Mouse (Mus musculus) megakaryocyte, embryonic 14.5 days (primary cell): ENCODE measurements at regions not wholly inside any gene's neighbourhood (a gene's known extent, or its start where the extent isn't known, plus 50 kb on each side); places are given as distances from the start of the nearest gene placed in this dataset.

Experiments
- H3K27me3 ChIP-seq: replicated peaks from 2 replicates; pipeline ENCODE3; 2012; ENCODE audit warnings: inconsistent platforms
- H3K36me3 ChIP-seq: replicated peaks from 2 replicates; pipeline ENCODE3; 2012; ENCODE audit warnings: low read length, inconsistent platforms, mixed read lengths
- H3K4me1 ChIP-seq: 2 replicates; pipeline ENCODE4 v1.6.1; 2012; ENCODE audit warnings: inconsistent platforms
- H3K4me3 ChIP-seq: replicated peaks from 2 replicates; pipeline ENCODE3; 2012; ENCODE audit warnings: moderate library complexity, mild to moderate bottlenecking, inconsistent platforms
- H3K9me3 ChIP-seq: 2 replicates; pipeline ENCODE4 v1.6.1; 2012; ENCODE audit warnings: inconsistent platforms
- FLI1 ChIP-seq: IDR thresholded peaks from 2 replicates; pipeline ENCODE4 v1.6.1; 2012; ENCODE audit warnings: low read length, inconsistent platforms, mixed read lengths
- GATA1 ChIP-seq: IDR thresholded peaks from 3 replicates; pipeline ENCODE4 v1.6.1; 2012; ENCODE audit warnings: mixed read lengths, low read length, inconsistent platforms, borderline replicate concordance

DNA sequence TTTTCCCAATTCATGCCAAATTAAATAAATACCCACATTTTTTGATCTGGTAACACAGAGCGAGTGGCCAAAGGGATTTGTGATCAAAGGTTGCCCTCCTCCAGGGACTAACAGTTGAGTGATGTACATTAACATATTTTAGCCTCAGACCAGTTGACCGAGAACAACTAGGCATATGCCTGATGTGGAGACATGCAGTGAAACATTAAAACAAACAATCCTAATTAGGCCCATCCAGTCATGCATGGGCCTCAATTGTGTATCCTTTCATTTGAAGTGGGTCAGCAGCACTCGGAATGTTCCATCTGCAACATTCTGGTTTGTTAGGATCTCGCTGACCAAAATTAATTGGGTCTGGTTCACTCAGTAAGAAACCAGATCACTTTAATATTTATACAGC, 199.4 kb upstream of the Pik3r1 start:
- H3K9me3 ChIP-seq: no peaks in the 10 kb centered on the region
- no peaks in the 10 kb centered on the region for H3K27me3 ChIP-seq
- no peaks in the 10 kb centered on the region for H3K36me3 ChIP-seq
- H3K4me1 ChIP-seq: no peaks in the 10 kb centered on the region
- no peak overlapping the region for H3K4me3 ChIP-seq
- TF ChIP-seq FLI1: no peak
- TF ChIP-seq GATA1: no peak

DNA sequence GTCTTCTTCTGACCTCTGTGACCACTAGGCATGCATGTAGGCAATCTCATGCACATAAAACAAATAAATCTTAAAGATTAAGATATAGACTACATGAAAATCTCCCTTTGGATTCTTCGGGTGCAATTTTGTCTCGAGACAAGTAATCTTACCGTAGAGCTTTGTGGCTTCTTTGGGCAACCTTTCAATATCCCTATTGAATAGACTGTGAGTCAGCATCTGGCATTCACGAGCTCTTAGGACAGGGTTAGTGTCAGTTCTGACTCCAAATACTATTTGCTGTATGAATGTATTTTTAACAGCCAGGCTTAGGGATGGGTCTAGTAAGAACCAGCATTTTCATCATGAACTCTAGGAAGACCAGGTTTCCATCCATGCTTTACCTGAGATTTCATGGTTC, 208.7 kb upstream of the Pik3r1 start:
- Histone ChIP-seq H3K4me1 (peaks cover 8% of the 10 kb centered on the region), H3K4me3 (no peak overlapping the region), H3K9me3 (no peaks in the 10 kb centered on the region), H3K36me3 (no peaks in the 10 kb centered on the region), H3K27me3 (no peaks in the 10 kb centered on the region)
- no peak for TF ChIP-seq GATA1
- TF ChIP-seq FLI1: no peak

DNA sequence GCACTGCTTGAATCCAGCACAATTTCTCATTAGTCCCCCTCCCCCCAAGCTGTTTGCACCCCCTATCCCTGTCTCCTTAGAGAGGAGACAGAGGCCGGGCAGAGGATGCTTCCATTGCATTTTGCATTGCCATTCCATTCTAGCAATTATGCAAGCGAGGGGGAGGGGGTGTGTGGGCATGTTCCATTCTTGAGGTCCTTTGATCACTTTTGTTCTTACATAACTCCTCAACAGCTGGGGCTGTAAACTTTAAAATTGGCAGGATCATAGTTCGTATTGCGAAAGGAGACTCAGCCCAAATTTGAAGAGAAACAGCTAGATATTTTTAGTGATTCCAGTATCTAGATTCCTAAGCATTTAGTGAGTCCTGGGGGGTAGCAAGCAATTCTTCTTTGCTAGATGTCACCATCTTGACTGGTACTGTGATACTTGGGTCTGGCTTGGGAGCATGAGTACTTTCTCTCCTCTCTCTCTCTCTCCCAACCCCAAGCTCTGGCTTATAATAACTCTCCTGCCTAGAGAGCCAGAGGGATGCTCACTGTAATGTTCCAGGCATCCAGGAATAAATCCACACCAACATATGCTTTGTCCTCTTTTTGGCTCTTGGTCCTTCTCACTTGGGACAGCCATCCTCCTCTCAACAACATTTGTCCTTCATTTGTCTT, 212.3 kb upstream of the Pik3r1 start:
- H3K4me1 ChIP-seq: no peaks in the 10 kb centered on the region

DNA sequence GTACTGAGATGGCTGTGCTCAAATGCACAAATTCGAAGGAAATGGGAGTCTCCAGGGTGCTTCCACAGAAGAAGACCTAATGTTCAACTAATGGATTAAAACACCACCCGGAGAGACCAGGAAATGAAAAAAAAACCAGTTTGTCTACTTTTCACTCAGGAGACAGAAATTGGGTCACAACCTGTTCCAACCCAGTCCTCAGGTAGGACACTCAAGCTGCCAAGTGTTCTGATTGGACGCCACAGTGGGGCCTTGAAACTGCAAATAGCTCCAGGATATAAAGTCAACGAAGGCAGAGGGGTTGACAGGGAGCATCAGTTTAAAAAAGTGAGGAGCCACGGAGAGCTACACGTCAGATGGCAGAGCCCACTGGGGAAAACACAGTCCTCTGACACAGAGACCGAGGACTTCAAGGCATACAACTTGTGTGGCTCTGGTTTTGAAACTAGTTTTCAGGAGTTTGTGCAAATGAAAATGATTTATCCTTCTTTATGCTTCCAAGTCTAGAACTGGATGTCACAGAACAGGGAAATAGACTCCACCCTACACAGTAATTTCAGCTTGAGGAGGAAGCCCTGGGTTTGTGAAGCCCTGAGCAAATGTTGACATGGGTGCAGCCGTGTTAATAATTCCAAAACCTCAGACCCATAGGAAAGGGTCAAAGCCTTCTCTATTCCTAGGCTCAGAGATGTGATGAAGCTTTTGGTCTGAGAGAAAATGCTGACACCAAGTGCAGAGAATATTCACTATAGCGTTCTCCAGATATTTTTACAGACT, 220.8 kb upstream of the Pik3r1 start:
- no peaks in the 10 kb centered on the region for H3K36me3 ChIP-seq
- H3K4me1 ChIP-seq: no peaks in the 10 kb centered on the region
- H3K4me3 ChIP-seq: no peak overlapping the region
- no peaks in the 10 kb centered on the region for H3K27me3 ChIP-seq
- peaks cover 3% of the 10 kb centered on the region for H3K9me3 ChIP-seq
- TF ChIP-seq GATA1 (no peak), FLI1 (no peak)

More for the DNA sequence above, 212.3 kb upstream of the Pik3r1 start:
- TF ChIP-seq GATA1 (no peak), FLI1 (no peak)
- no peak overlapping the region for H3K4me3 ChIP-seq
- H3K36me3 ChIP-seq: no peaks in the 10 kb centered on the region
- H3K27me3 ChIP-seq: no peaks in the 10 kb centered on the region
- H3K9me3 ChIP-seq: peaks cover 5% of the 10 kb centered on the region; the same call in 1 of the 2 replicates

DNA sequence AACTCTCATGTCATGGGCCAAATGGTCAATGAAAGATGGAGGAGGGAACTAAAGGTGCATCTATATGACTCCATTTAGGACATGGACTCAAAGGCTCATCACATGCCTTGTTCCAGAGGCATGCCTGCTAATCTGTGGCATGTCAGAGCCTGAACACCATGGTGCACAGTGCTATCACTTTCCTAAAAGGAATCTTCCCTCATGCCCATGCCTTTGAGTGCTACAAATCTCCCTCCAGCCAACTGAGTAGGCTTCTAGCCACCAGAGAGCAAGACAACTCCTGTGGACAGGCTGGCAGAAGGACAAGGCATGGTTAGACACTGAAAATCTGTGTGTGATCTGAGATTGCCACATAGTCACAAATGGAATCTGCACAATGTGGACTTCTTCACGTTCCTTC, 223.7 kb upstream of the Pik3r1 start:
- no peak for TF ChIP-seq GATA1
- no peak for TF ChIP-seq FLI1
- H3K27me3 ChIP-seq: no peaks in the 10 kb centered on the region

DNA sequence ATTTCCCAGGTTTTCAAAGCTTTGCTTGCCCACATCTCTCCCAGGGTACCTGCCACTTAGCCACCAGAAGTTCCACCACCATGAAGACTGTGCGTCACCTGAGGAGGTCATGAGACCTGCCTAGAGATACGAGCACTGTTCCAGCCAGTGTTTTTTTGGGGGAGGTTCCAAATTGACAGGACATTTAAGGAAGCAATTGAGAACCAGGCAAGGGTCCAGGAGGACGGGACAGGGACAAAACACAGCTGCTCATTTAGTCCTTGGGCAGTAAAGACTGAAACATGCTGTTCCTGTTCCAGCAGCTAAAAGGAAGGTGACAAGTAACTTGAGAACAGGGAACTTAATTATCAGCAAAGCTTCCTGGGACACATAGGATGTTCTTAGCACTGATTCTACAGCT, 226.8 kb upstream of the Pik3r1 start:
- H3K9me3 ChIP-seq: peaks cover 6% of the 10 kb centered on the region
- H3K27me3 ChIP-seq: no peaks in the 10 kb centered on the region
- 0 out of 2 replicates have a peak, but pooled peaks cover 4% of the 10 kb centered on the region for H3K4me1 ChIP-seq
- H3K36me3 ChIP-seq: no peaks in the 10 kb centered on the region
- no peak overlapping the region for H3K4me3 ChIP-seq
- TF ChIP-seq GATA1 (no peak), FLI1 (no peak)

More for the DNA sequence above, 223.7 kb upstream of the Pik3r1 start:
- Histone ChIP-seq H3K36me3 (no peaks in the 10 kb centered on the region), H3K9me3 (peaks cover 3% of the 10 kb centered on the region), H3K4me3 (no peak overlapping the region), H3K4me1 (0 out of 2 replicates have a peak, but pooled peaks cover 4% of the 10 kb centered on the region)

DNA sequence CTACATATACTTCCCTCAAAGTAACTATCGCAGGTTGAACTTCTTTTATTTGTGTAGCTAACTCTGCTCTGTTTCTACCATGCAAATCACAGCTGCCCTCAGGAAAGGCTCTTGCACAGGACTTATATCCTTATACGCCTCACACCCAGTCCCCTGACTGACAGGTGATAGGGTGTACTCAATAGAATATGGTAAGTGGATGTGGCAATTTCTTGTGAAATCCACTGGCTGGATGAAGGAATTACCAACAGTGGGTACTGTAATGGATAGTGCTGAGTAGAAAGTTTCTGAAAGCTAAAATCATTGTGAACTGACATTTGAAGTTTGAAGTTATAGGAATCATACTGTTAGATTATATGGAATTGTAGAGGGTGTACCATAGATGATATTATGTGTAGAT, 227.5 kb upstream of the Pik3r1 start:
- no peak overlapping the region for H3K4me3 ChIP-seq
- 0 out of 2 replicates have a peak, but pooled peaks cover 4% of the 10 kb centered on the region for H3K4me1 ChIP-seq
- H3K27me3 ChIP-seq: no peaks in the 10 kb centered on the region
- peaks cover 6% of the 10 kb centered on the region for H3K9me3 ChIP-seq
- no peaks in the 10 kb centered on the region for H3K36me3 ChIP-seq
- TF ChIP-seq FLI1 (no peak), GATA1 (no peak)

DNA sequence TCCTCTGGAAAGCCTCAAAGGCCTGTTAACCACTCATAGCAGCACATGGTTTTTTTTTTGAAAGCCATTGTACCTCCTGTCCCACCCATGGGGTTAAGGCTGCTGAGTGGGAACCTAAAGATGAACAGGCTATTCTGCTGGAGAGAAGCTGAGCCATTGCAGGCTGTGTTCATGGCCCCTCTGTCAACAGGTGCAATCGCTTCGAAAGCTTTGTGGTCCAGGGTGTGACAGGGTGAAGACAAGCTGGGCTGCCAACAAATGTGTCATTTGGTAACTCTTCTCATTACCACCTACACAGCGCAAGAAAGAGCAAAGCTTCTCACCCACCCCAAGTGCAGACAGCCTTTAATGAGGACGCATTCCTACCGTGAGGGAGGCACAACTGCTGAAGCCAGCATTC, 228.1 kb upstream of the Pik3r1 start:
- Histone ChIP-seq H3K27me3 (no peaks in the 10 kb centered on the region), H3K4me3 (no peak overlapping the region), H3K4me1 (0 out of 2 replicates have a peak, but pooled peaks cover 4% of the 10 kb centered on the region), H3K9me3 (peaks cover 6% of the 10 kb centered on the region), H3K36me3 (no peaks in the 10 kb centered on the region)
- TF ChIP-seq FLI1 (no peak), GATA1 (no peak)

DNA sequence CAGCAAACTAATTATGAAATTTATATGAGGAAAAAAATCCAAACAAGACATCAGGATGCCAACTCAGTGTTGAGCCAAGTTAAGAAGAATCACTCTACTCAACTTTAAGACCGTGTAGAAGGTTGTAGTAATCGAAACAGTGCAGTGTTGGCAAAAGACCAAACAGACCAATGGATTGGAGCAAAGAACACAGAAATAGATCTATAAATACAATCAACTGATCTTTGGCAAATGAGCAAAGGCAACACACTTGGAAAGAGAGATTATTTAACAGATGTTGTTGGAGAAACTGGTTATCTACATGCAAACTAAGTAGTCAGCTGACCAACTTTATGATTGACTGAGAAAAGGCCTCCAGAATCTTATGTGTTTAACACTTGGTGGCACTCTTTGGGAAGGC, 229.4 kb upstream of the Pik3r1 start:
- no peaks in the 10 kb centered on the region for H3K27me3 ChIP-seq
- no peak overlapping the region for H3K4me3 ChIP-seq
- no peak for TF ChIP-seq FLI1
- no peak for TF ChIP-seq GATA1
- peaks cover 6% of the 10 kb centered on the region for H3K9me3 ChIP-seq
- H3K36me3 ChIP-seq: no peaks in the 10 kb centered on the region
- 0 out of 2 replicates have a peak, but pooled peaks cover 4% of the 10 kb centered on the region for H3K4me1 ChIP-seq

DNA sequence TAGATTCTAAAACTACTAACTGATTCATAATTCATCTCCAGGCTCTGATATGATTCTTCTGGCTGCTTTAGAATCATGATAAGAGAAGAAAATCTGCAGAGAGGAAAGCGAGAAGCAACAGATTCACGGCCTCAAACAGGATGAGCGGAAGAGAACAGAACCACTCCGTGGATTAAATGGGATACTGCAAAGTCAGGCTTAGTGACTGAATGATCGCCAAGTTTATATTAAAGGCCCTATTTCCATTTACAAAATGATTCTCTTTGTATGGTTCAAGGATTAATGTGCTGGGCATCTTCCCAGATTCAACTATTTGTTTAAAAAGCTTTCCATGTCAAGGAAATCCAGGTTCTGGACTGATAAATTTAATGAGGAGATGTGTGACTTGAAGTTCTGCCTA, 238.5 kb upstream of the Pik3r1 start:
- Histone ChIP-seq H3K4me3 (no peak overlapping the region), H3K27me3 (no peaks in the 10 kb centered on the region), H3K4me1 (no peaks in the 10 kb centered on the region), H3K9me3 (no peaks in the 10 kb centered on the region), H3K36me3 (no peaks in the 10 kb centered on the region)
- TF ChIP-seq FLI1 (no peak), GATA1 (no peak)
